Mouse (Mus musculus) hematopoietic multipotent progenitor cell, adult 10-12 weeks (in vitro differentiated cells): ENCODE measurements around the gene Abca13. TPM values are rescaled to one million over a fixed set of nuclear protein-coding genes. Genes with fewer than 3 reads are reported as not detected.

ENCODE experiments used
- polyA plus RNA-seq: library from polyadenylated mRNA; stranded (reverse); fragments of >175 nt; gene quantifications from 2 replicates; pipeline ENCODE4 v1.2.3, GENCODE M21; 2012; ENCODE audit warnings: low replicate concordance

Gene Abca13
- 0.02 TPM in 2 replicates for polyA plus RNA-seq

DNA sequence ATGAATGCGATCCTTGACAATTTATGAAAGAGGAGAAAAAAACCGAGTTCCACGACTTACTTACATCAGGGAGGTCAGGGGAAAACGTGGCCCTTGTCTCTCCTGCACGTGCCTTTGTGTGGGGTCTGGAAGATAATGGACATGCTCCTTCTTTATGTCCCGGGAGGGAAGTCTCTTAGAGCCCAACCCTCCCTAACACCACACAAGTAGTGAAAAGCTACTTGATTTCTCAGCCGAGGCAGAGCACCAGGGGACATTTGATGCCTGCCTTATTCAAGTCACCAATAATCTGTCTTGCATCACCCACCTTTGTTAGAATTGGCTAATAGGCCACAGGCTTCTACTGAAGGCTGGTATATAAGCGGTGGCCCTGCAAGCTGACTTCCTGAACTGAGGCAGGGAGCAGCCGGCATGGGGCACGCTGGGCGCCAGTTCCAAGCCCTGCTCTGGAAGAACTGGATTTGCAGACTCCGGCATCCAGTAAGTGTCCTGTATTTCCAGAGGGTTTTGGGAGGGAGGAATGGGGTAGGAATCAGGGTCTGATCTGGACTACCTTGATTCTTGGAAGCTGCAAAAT is at the start of gene Abca13:
TSS of gene Abca13 (plus strand) at position 388 of the 577 bp plus-strand sequence.

Other genes starting within 250 kb of the Abca13 start
- gene Pkd1l1, start 218.7 kb upstream of the Abca13 start, polyA plus RNA-seq = 0.08 TPM in 1 of 2 replicates, not detected in the other
- 1.6 and 5.6 TPM in 2 replicates for gene Hus1, start 180.8 kb upstream of the Abca13 start, polyA plus RNA-seq
- 0.08 TPM in 1 of 2 replicates, not detected in the other for gene Gm11992, start 143.3 kb upstream of the Abca13 start, polyA plus RNA-seq
- not detected in 2 replicates for gene Sun3, start 143.0 kb upstream of the Abca13 start, polyA plus RNA-seq
- not detected in 2 replicates for gene Upp1, start 73.8 kb upstream of the Abca13 start, polyA plus RNA-seq